ENCODE assay signal across 8 mouse cellular contexts in genomic region chr12:89106029-89106733, GRCm38 (mm10).
A peak's percentile ranks its signal among the peaks of the same experiment; 100 is the strongest.
DNase-seq lines count a peak whose midpoint lies in the region; ATAC-seq and TF ChIP-seq lines count a peak whose summit lies in the region.
"Had no signal": no experiment of that assay in that cellular context is flagged by ENCODE, and none has a peak within 500 bp of the region (broad histone marks: within the 10 kb centered on the region; RNA-seq: fewer than 3 reads in every experiment).

No protein-coding gene starts in this region.

- H3K4me2 ChIP-seq in midbrain, embryonic 14.5 days (ENCODE audit: low read length) = peak overlapping the region; percentile 44
- H3K4me2 ChIP-seq: liver, embryonic 15.5 days had no signal

- no peak overlapping the region for H3K4me3 ChIP-seq in limb, embryonic 10.5 days
- H3K4me3 ChIP-seq in midbrain, embryonic 14.5 days (replicated peaks; ENCODE audit: low read depth, low read length) = no peak overlapping the region
- no peak overlapping the region for H3K4me3 ChIP-seq in testis, adult 2 months (ENCODE audit: control insufficient read depth, low read depth, low read length)
- H3K4me3 ChIP-seq: liver, embryonic 15.5 days had no signal

- no peaks in the 10 kb centered on the region for H3K9me3 ChIP-seq in limb, embryonic 10.5 days (replicated peaks)
- H3K9me3 ChIP-seq in midbrain, embryonic 14.5 days (ENCODE audit: control insufficient read depth, low read length) = no peaks in the 10 kb centered on the region
- H3K9me3 ChIP-seq: liver, embryonic 15.5 days had no signal

- no peak for TF ChIP-seq POLR2A in testis, adult 2 months (IDR thresholded peaks at IDR 0.05; ENCODE audit: control insufficient read depth, low read depth, low read length)

- WGBS in limb, embryonic 10.5 days = 17% methylated on average over 9 of the region's 9 CpGs
- WGBS in midbrain, embryonic 14.5 days = 8% methylated on average over 9 of the region's 9 CpGs

- peak overlapping the region; percentile 13; the same call in 1 of the 2 replicates for H3K9ac ChIP-seq in midbrain, embryonic 14.5 days (replicated peaks; ENCODE audit: low read length)
- H3K9ac ChIP-seq: liver, embryonic 15.5 days had no signal

- TF ChIP-seq CTCF in testis, adult 2 months (IDR thresholded peaks at IDR 0.05; ENCODE audit: control insufficient read depth, insufficient read depth, insufficient replicate concordance, low read depth, low read length) = peak; percentile 65; the same call in 1 of the 2 replicates

- peak; percentile 82 for DNase-seq in adrenal gland, postnatal 10 days
- peak; percentile 63 to 65 for DNase-seq in cerebellum, postnatal 36 days
- peak; percentile 20 to 68 for DNase-seq in kidney, adult 8-10 months
- DNase-seq in limb, embryonic 10.5 days (ENCODE audit: low spot score) = peak; percentile 71
- DNase-seq in midbrain, embryonic 14.5 days = peak; percentile 93

- H3K27me3 ChIP-seq in limb, embryonic 10.5 days (ENCODE audit: low read depth, poor library complexity, severe bottlenecking) = no peaks in the 10 kb centered on the region
- no peaks in the 10 kb centered on the region for H3K27me3 ChIP-seq in midbrain, embryonic 14.5 days (ENCODE audit: control insufficient read depth, insufficient read depth, low read length)
- H3K27me3 ChIP-seq in testis, adult 2 months (ENCODE audit: control insufficient read depth, insufficient read depth, low read length) = no peaks in the 10 kb centered on the region
- H3K27me3 ChIP-seq: liver, embryonic 15.5 days had no signal

- peaks cover 4% of the 10 kb centered on the region; the same call in 1 of the 2 replicates for H3K4me1 ChIP-seq in limb, embryonic 10.5 days
- peaks cover 10% of the 10 kb centered on the region for H3K4me1 ChIP-seq in midbrain, embryonic 14.5 days (ENCODE audit: control insufficient read depth, insufficient read depth, low read length)
- no peaks in the 10 kb centered on the region for H3K4me1 ChIP-seq in testis, adult 2 months (ENCODE audit: control insufficient read depth, insufficient read depth, low read length)
- H3K4me1 ChIP-seq: liver, embryonic 15.5 days had no signal

- 0 out of 2 replicates have a peak, but pooled peaks have one; percentile 42 for ATAC-seq in granulocyte monocyte progenitor cell, adult 5-6 weeks (replicated peaks; ENCODE audit: poor library complexity, severe bottlenecking)
- peak; percentile 92 for ATAC-seq in midbrain, embryonic 14.5 days (ENCODE audit: low FRiP score, low TSS enrichment)

- H3K36me3 ChIP-seq in limb, embryonic 10.5 days = no peaks in the 10 kb centered on the region
- H3K36me3 ChIP-seq in midbrain, embryonic 14.5 days (ENCODE audit: control insufficient read depth, insufficient read depth, low read length) = no peaks in the 10 kb centered on the region
- no peaks in the 10 kb centered on the region for H3K36me3 ChIP-seq in testis, adult 2 months (ENCODE audit: control insufficient read depth, insufficient read depth, low read length)
- H3K36me3 ChIP-seq: liver, embryonic 15.5 days had no signal

- no peak overlapping the region for H3K27ac ChIP-seq in limb, embryonic 10.5 days
- peak overlapping the region; percentile 66 for H3K27ac ChIP-seq in midbrain, embryonic 14.5 days (replicated peaks; ENCODE audit: low read depth, low read length)
- no peak overlapping the region for H3K27ac ChIP-seq in testis, adult 2 months (ENCODE audit: control insufficient read depth, insufficient read depth, low read depth, low read length)
- H3K27ac ChIP-seq: liver, embryonic 15.5 days had no signal
